Mouse (Mus musculus) MEL (cell line): ENCODE results near the gene Plb1. TPM values are rescaled to one million over a fixed set of nuclear protein-coding genes. Genes with fewer than 3 reads are reported as not detected.

Experiments
- DNase-seq: peaks from one replicate; pipeline ENCODE4 v3.0.0; 2011; ENCODE audit warnings: low read depth, low spot score
- H3K27ac ChIP-seq: 2 replicates; pipeline ENCODE4 v1.5.1; 2012; ENCODE audit warnings: low read depth, mild to moderate bottlenecking, control low read depth, low read length, moderate library complexity; ENCODE audit not compliant: control insufficient read depth
- H3K27me3 ChIP-seq, 2 experiments: fragments of 150-350 bp in 1 of 2; sonication (generic) in 1 of 2; 2 replicates each; pipeline ENCODE4 v1.6.1; 2012; ENCODE audit warnings: low read length in 2 of 2, mild to moderate bottlenecking in 2 of 2, improper control_type of control experiment in 1 of 2, moderate library complexity in 1 of 2; ENCODE audit not compliant: insufficient read depth in 2 of 2, control insufficient read depth in 1 of 2
- H3K36me3 ChIP-seq, 2 experiments: 2 replicates each; pipeline ENCODE4 v1.6.1; 2012 to 2014; ENCODE audit warnings: low read length in 2 of 2, improper control_type of control experiment in 1 of 2, inconsistent platforms in 1 of 2, mild to moderate bottlenecking in 1 of 2; ENCODE audit not compliant: insufficient read depth in 2 of 2, control insufficient read depth in 1 of 2
- H3K4me1 ChIP-seq, 2 experiments: fragments of 150-350 bp in 1 of 2; sonication (generic) in 1 of 2; 2 replicates each; pipeline ENCODE4 v1.6.1; 2012; ENCODE audit warnings: low read length in 2 of 2, improper control_type of control experiment in 1 of 2, mild to moderate bottlenecking in 1 of 2; ENCODE audit not compliant: insufficient read depth in 2 of 2, control insufficient read depth in 1 of 2
- H3K4me3 ChIP-seq, 2 experiments: fragments of 150-350 bp in 1 of 2; sonication (generic) in 1 of 2; 2 replicates each; pipeline ENCODE4 v1.5.1; 2012; ENCODE audit warnings: low read depth in 2 of 2, low read length in 2 of 2, mild to moderate bottlenecking in 2 of 2, moderate library complexity in 2 of 2, control low read depth in 1 of 2, improper control_type of control experiment in 1 of 2; ENCODE audit not compliant: control insufficient read depth in 1 of 2, insufficient read depth in 1 of 2
- H3K79me2 ChIP-seq: 2 replicates; pipeline ENCODE4 v1.6.1; 2012; ENCODE audit warnings: mild to moderate bottlenecking, low read length, moderate library complexity; ENCODE audit not compliant: control insufficient read depth, poor library complexity, insufficient read depth
- H3K9ac ChIP-seq: 2 replicates; pipeline ENCODE4 v1.6.1; 2012; ENCODE audit warnings: low read depth, mild to moderate bottlenecking, control low read depth, low read length, moderate library complexity; ENCODE audit not compliant: control insufficient read depth, poor library complexity, severe bottlenecking
- H3K9me3 ChIP-seq: fragments of 150-350 bp; sonication (generic); replicated peaks from 2 replicates; pipeline ENCODE4 v1.6.1; 2012; ENCODE audit warnings: mild to moderate bottlenecking, low read length, improper control_type of control experiment, moderate library complexity; ENCODE audit not compliant: insufficient read depth
- BHLHE40 ChIP-seq: IDR thresholded peaks from 2 replicates; pipeline ENCODE4 v1.6.1; 2012; ENCODE audit warnings: low read depth, mild to moderate bottlenecking, inconsistent platforms, low read length, improper control_type of control experiment, borderline replicate concordance
- CHD1 ChIP-seq: IDR thresholded peaks from 2 replicates; pipeline ENCODE4 v1.6.1; 2012; ENCODE audit warnings: low read depth, mild to moderate bottlenecking, inconsistent platforms, low read length, improper control_type of control experiment
- CHD2 ChIP-seq: IDR thresholded peaks from 2 replicates; pipeline ENCODE4 v1.6.1; 2011; ENCODE audit warnings: low read length, improper control_type of control experiment
- EP300 ChIP-seq, 2 experiments: IDR thresholded peaks; 2 replicates each; pipeline ENCODE4 v1.6.1; 2011; ENCODE audit warnings: improper control_type of control experiment in 2 of 2, low read length in 2 of 2, low read depth in 1 of 2, mild to moderate bottlenecking in 1 of 2
- ETS1 ChIP-seq: IDR thresholded peaks from 2 replicates; pipeline ENCODE4 v1.6.1; 2012; ENCODE audit warnings: low read depth, mild to moderate bottlenecking, inconsistent platforms, low read length, improper control_type of control experiment, moderate library complexity
- GATA1 ChIP-seq: IDR thresholded peaks from 2 replicates; pipeline ENCODE4 v1.6.1; 2011; ENCODE audit warnings: low read depth, low read length, improper control_type of control experiment
- KAT2A ChIP-seq: conservative IDR thresholded peaks from 2 replicates; pipeline ENCODE4 v1.6.1; 2012; ENCODE audit warnings: low read depth, low read length, improper control_type of control experiment, inconsistent platforms
- MAFK ChIP-seq: IDR thresholded peaks from 2 replicates; pipeline ENCODE4 v1.6.1; 2011; ENCODE audit warnings: low read depth, mild to moderate bottlenecking, low read length, improper control_type of control experiment, borderline replicate concordance
- MAX ChIP-seq: IDR thresholded peaks from 2 replicates; pipeline ENCODE4 v1.6.1; 2011; ENCODE audit warnings: low read length, improper control_type of control experiment
- MAZ ChIP-seq: IDR thresholded peaks from 2 replicates; pipeline ENCODE4 v1.6.1; 2012; ENCODE audit warnings: low read depth, mild to moderate bottlenecking, inconsistent platforms, low read length, improper control_type of control experiment
- MEF2A ChIP-seq: IDR thresholded peaks from 2 replicates; pipeline ENCODE4 v1.6.1; 2014; ENCODE audit warnings: low read depth, mild to moderate bottlenecking, inconsistent platforms, low read length, improper control_type of control experiment; ENCODE audit not compliant: poor library complexity, insufficient replicate concordance, severe bottlenecking; ENCODE audit errors: extremely low read depth
- MYB ChIP-seq: IDR thresholded peaks from 2 replicates; pipeline ENCODE4 v1.6.1; 2011; ENCODE audit warnings: mild to moderate bottlenecking, low read depth, low read length, improper control_type of control experiment
- NELFE ChIP-seq: IDR thresholded peaks from 2 replicates; pipeline ENCODE4 v1.6.1; 2011; ENCODE audit warnings: low read depth, low read length, improper control_type of control experiment
- POLR2A ChIP-seq, 2 experiments: IDR thresholded peaks; 2 replicates each; pipeline ENCODE4 v1.6.1; 2011 to 2012; ENCODE audit warnings: low read length in 2 of 2, mild to moderate bottlenecking in 2 of 2, control low read depth in 1 of 2, improper control_type of control experiment in 1 of 2, low read depth in 1 of 2, moderate library complexity in 1 of 2; ENCODE audit not compliant: control insufficient read depth in 1 of 2, insufficient read depth in 1 of 2, poor library complexity in 1 of 2
- RAD21 ChIP-seq: IDR thresholded peaks from 2 replicates; pipeline ENCODE4 v1.6.1; 2011; ENCODE audit warnings: mild to moderate bottlenecking, low read depth, low read length, improper control_type of control experiment
- RCOR1 ChIP-seq: IDR thresholded peaks from 2 replicates; pipeline ENCODE4 v1.6.1; 2012; ENCODE audit warnings: low read depth, mild to moderate bottlenecking, inconsistent platforms, low read length, improper control_type of control experiment
- TAL1 ChIP-seq: IDR thresholded peaks from 2 replicates; pipeline ENCODE4 v1.6.1; 2012; ENCODE audit warnings: mild to moderate bottlenecking, inconsistent platforms, low read length, moderate library complexity, mixed read lengths
- ZC3H11A ChIP-seq: IDR thresholded peaks from 2 replicates; pipeline ENCODE4 v1.6.1; 2012; ENCODE audit warnings: low read depth, mild to moderate bottlenecking, inconsistent platforms, low read length, improper control_type of control experiment
- ZMIZ1 ChIP-seq: IDR thresholded peaks from 2 replicates; pipeline ENCODE4 v1.6.1; 2012; ENCODE audit warnings: low read depth, mild to moderate bottlenecking, inconsistent platforms, low read length, improper control_type of control experiment, moderate library complexity
- ZNF384 ChIP-seq: IDR thresholded peaks from 2 replicates; pipeline ENCODE4 v1.6.1; 2012; ENCODE audit warnings: low read depth, mild to moderate bottlenecking, inconsistent platforms, low read length, improper control_type of control experiment
- polyA plus RNA-seq, 2 experiments: library from polyadenylated mRNA; stranded (reverse) in 1 of 2; unstranded in 1 of 2; fragments of >175 nt in 1 of 2; fragments of >200 nt in 1 of 2; gene quantifications; 2 replicates each; pipeline versions ENCODE4 v1.2.1 to v1.2.4; 2012; ENCODE audit warnings: low replicate concordance in 2 of 2, low read depth in 1 of 2; ENCODE audit not compliant: insufficient read length in 2 of 2, insufficient read depth in 1 of 2, missing spikeins in 1 of 2
- total RNA-seq: library from RNA; depleted of rRNA; stranded (reverse); fragments of 300-350 nt; gene quantifications from 2 replicates; pipeline ENCODE4 v1.2.3, GENCODE M21; 2012

The Plb1 gene
- total and polyA plus RNA-seq, 3 experiments = not detected

GRCm38 (mm10) chr5:32309714-32310113 lies 77.2 kb downstream of the Plb1 start:
- Histone ChIP-seq H3K79me2 (no peaks in the 10 kb centered on the region), H3K4me1 (no peaks in the 10 kb centered on the region), H3K4me3 (no peak overlapping the region), H3K27ac (no peak overlapping the region), H3K27me3 (peaks cover 3 to 26% of the 10 kb centered on the region in 2 experiments; a peak in 3 of 4 replicates), H3K9me3 (no peaks in the 10 kb centered on the region), H3K36me3 (no peaks in the 10 kb centered on the region), H3K9ac (no peak overlapping the region)
- TF ChIP-seq ZNF384 (no peak), TAL1 (no peak), CHD1 (no peak), MYB (no peak), CHD2 (no peak), ZMIZ1 (no peak), RAD21 (no peak)
- no peak for DNase-seq

GRCm38 (mm10) chr5:32310802-32311201 lies 78.3 kb downstream of the Plb1 start:
- H3K27me3 ChIP-seq = peaks cover 5 to 19% of the 10 kb centered on the region in 2 experiments
- TF ChIP-seq EP300 (IDR thresholded peaks at IDR 0.05; ENCODE audit: low read depth in 1 of 2, low read length in 2 of 2) (no peak), ZMIZ1 (no peak), BHLHE40 (no peak), ZC3H11A (no peak), CHD1 (no peak), RCOR1 (no peak), MAX (no peak), MEF2A (no peak), CHD2 (no peak), KAT2A (no peak)
- H3K27ac ChIP-seq = no peak overlapping the region
- no peak for DNase-seq
- no peaks in the 10 kb centered on the region for H3K9me3 ChIP-seq
- H3K36me3 ChIP-seq = no peaks in the 10 kb centered on the region
- no peaks in the 10 kb centered on the region for H3K4me1 ChIP-seq
- no peaks in the 10 kb centered on the region for H3K79me2 ChIP-seq
- H3K9ac ChIP-seq = no peak overlapping the region
- no peak overlapping the region for H3K4me3 ChIP-seq

GRCm38 (mm10) chr5:32311589-32312166 lies 79.2 kb downstream of the Plb1 start:
- Histone ChIP-seq H3K9me3 (no peaks in the 10 kb centered on the region), H3K27ac (no peak overlapping the region), H3K9ac (no peak overlapping the region), H3K36me3 (no peaks in the 10 kb centered on the region), H3K79me2 (no peaks in the 10 kb centered on the region), H3K4me1 (no peaks in the 10 kb centered on the region), H3K4me3 (no peak overlapping the region), H3K27me3 (peaks cover 5 to 18% of the 10 kb centered on the region in 2 experiments)
- DNase-seq = no peak
- no peak for TF ChIP-seq RAD21
- TF ChIP-seq ETS1 = no peak
- TF ChIP-seq RCOR1 = no peak
- no peak for TF ChIP-seq NELFE
- no peak for TF ChIP-seq MAFK
- TF ChIP-seq MAZ = no peak
- TF ChIP-seq GATA1 = no peak
- TF ChIP-seq POLR2A (IDR thresholded peaks at IDR 0.05; ENCODE audit: control insufficient read depth in 1 of 2, insufficient read depth in 1 of 2, low read depth in 1 of 2, low read length in 2 of 2, poor library complexity in 1 of 2) = no peak
